Mouse (Mus musculus): ENCODE measurements around the gene Zscan26.
"Not testable (repeated sequence)": the region's sequence is repeated elsewhere in the genome, so short reads cannot be mapped to it uniquely, and the experiment has no call there.

The Zscan26 gene

GRCm38 (mm10) chr13:21427631-21428030 is 25.9 kb downstream of the Zscan26 start:
- DNase-seq (ENCODE audit: low spot score in 2 of 2), result no peak

- no peak for DNase-seq (ENCODE audit: low spot score in 2 of 2)
Observed at GRCm38 (mm10) chr13:21423301-21423700, 30.2 kb downstream of the Zscan26 start.

GRCm38 (mm10) chr13:21418865-21419264 is 34.7 kb downstream of the Zscan26 start:
- no peak for DNase-seq (ENCODE audit: low spot score in 2 of 2)

- DNase-seq (ENCODE audit: low spot score in 2 of 2), result no peak
Observed at GRCm38 (mm10) chr13:21417298-21418010, 36.1 kb downstream of the Zscan26 start.

- no peak for DNase-seq (ENCODE audit: low spot score in 2 of 2)
Observed at GRCm38 (mm10) chr13:21415750-21416149, 37.8 kb downstream of the Zscan26 start.

- no peak for DNase-seq (ENCODE audit: low spot score in 2 of 2)
Observed at GRCm38 (mm10) chr13:21415266-21415665, 38.3 kb downstream of the Zscan26 start.

- DNase-seq (ENCODE audit: low spot score in 2 of 2), result no peak
Observed at GRCm38 (mm10) chr13:21414231-21415212, 39.0 kb downstream of the Zscan26 start.

- DNase-seq (ENCODE audit: low spot score in 2 of 2), result no peak
Observed at GRCm38 (mm10) chr13:21408805-21409459, 44.6 kb downstream of the Zscan26 start.

GRCm38 (mm10) chr13:21407969-21408804 is 45.3 kb downstream of the Zscan26 start:
- peak; percentile 9 to 23 for DNase-seq (ENCODE audit: low spot score in 2 of 2)

- DNase-seq (ENCODE audit: low spot score in 2 of 2), result no peak
Observed at GRCm38 (mm10) chr13:21407341-21407740, 46.2 kb downstream of the Zscan26 start.

GRCm38 (mm10) chr13:21402848-21403247 is 50.7 kb downstream of the Zscan26 start:
- DNase-seq (ENCODE audit: low spot score in 2 of 2), result no peak

- DNase-seq (ENCODE audit: low spot score in 2 of 2), result peak; percentile 73 to 81
Observed at GRCm38 (mm10) chr13:21402287-21402846, 51.2 kb downstream of the Zscan26 start, which contains the start of gene Zkscan3. Gene Zkscan3, minus strand, starts transcription at chr13:21402755.

- no peak for DNase-seq (ENCODE audit: low spot score in 2 of 2)
Observed at GRCm38 (mm10) chr13:21401636-21402286, 51.8 kb downstream of the Zscan26 start.

- DNase-seq (ENCODE audit: low spot score in 2 of 2), result no peak
Observed at GRCm38 (mm10) chr13:21401166-21401565, 52.4 kb downstream of the Zscan26 start.

GRCm38 (mm10) chr13:21397486-21397885 is 56.0 kb downstream of the Zscan26 start:
- DNase-seq (ENCODE audit: low spot score in 2 of 2), result no peak

- DNase-seq (ENCODE audit: low spot score in 2 of 2), result not testable (repeated sequence)
Observed at GRCm38 (mm10) chr13:21396048-21396447, 57.5 kb downstream of the Zscan26 start.

GRCm38 (mm10) chr13:21395623-21396022 is 57.9 kb downstream of the Zscan26 start:
- DNase-seq (ENCODE audit: low spot score in 2 of 2), result no peak

GRCm38 (mm10) chr13:21395211-21395610 is 58.3 kb downstream of the Zscan26 start:
- no peak for DNase-seq (ENCODE audit: low spot score in 2 of 2)
